Mouse (Mus musculus) layer of hippocampus, postnatal 14 days (tissue): Measurements from ENCODE around the gene Pfkm. TPM values are rescaled to one million over a fixed set of nuclear protein-coding genes. Genes with fewer than 3 reads are reported as not detected.
A peak's percentile ranks its signal among the peaks of the same experiment; 100 is the strongest.

ENCODE experiments used
- DNase-seq, 2 experiments: peaks; one replicate each; pipeline ENCODE4 v3.0.0; 2021 to 2022; ENCODE audit warnings: low spot score in 2 of 2, mixed read lengths in 1 of 2
- total RNA-seq, 2 experiments: library from RNA; stranded (reverse); gene quantifications; 2 replicates each; pipeline ENCODE4 v1.2.3; 2021

Gene Pfkm
- total RNA-seq, 2 experiments from 2014 or later, result 309 to 311 TPM

DNA sequence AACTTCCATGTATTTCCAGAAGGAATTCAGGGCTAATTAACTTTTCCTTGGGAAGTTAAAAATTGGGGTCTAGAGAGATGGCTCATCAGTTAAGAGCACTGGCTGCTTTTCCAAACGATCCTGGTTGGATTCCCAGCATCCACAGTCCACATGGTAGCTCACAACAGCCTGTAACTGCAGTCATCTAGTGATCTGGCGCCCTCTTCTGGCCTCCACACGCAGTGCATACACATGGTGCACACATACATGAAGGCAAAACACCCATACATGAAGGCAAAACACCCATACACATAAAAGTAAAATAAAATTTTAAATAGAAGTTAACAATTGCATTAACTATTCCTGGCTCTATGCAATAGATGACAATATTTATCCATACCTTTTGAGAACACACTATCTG, 4.6 kb downstream of the Pfkm start:
- no peak for DNase-seq

DNA sequence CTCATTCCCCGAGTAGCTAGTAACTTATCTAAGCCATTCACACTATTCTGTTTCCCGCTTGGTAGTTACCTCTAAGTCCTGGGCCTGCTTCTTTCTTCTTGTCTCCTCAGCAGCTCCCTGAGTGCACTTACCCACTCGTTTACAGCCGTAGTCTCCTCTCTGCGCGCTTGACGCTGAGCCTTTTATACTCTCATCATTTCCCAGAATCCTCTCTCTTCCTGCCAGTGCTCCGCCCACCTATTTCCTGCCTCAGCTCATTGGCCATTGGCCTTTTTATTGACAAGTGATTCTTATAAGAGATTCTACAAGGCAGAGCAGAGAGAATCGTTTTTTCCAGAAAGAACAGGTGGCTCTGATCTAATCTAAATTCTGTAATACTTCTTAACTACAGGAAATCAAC, 6.1 kb downstream of the Pfkm start:
- no peak for DNase-seq

DNA sequence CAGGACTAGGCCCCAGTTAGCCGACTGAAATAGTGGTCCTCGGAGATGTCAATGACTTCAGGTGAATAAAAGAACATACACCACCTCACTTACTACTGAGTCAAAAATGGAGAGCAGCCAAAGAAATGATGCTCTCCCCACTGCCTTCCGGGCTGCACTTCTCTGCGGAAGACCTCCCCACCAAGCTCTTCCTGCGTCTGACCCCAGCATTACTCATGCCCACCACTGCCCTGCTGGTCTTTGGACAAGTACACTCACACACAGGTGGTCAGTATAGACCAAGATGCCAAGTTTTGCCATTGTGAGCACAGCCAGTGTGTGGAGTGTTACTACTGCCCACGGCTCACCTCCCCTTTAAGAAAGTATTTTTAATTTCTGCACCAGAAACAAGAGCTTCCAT, 10.0 kb downstream of the Pfkm start:
- DNase-seq, result no peak

DNA sequence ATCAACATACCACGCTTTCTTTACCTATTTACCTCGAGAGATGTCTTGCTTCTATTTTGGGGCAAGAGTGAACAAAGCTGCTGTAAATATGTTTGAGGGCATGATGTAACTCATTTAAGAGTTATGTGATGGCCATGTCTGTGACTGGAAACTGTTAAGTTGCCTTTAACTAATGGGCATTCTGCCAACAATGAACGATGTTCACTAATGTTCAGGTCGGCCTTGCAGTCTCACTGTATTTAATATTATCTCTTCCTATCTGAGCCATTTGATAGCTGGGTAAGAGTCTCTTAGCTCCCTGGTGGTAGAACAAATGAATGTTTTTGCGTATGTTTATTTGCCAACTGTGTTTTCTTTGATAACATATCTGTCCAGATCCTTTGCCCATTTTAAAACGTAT, 14.1 kb downstream of the Pfkm start:
- no peak for DNase-seq

DNA sequence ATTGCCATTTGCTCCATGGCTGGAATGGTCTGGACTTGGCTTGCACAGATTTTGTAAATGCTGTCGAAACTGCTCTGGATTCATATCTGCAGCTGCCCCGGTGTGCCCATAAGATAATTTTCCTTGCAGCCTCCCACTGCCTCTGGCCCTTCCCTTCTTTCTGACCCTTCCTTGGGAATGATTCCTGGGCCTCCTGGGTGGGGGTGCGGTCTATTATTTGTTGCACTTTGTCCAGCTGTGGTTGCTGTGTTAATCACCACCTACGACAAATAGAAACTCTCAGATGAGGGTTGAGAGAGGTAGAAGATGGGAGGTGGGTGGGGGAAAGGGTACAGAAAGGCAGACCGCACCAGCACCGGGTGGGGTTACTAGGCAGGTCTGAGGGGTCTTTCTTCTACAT, 14.8 kb downstream of the Pfkm start:
- no peak for DNase-seq

DNA sequence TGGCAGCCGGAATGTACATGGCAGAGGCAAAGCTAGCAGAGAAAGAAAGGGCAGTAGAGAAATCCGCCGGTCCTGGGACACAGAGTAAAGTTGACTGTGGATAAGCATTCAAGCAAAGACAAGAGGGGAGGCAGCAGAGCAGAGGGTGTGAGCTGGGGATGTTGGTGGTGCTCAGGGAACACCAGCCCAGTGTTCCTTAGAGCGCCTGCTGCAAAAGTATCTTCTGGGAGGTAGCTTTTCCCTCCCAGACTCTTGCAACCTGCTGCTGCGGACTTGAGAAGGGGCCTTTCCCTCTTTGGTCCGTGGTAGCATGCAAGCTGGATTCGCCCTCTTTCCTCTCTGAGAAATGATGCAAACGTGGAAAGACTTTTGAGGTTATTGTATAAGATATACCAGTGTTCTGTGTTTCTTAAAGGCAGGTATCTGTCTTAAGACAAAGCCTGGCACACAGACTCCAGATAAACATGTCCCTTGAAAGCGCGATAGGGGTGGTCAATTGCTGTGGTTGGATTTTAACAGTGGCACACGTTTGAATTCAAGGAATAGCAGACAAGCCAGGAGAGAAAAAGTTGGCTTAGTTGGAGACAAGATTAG, 15.4 kb downstream of the Pfkm start:
- DNase-seq, result no peak

DNA sequence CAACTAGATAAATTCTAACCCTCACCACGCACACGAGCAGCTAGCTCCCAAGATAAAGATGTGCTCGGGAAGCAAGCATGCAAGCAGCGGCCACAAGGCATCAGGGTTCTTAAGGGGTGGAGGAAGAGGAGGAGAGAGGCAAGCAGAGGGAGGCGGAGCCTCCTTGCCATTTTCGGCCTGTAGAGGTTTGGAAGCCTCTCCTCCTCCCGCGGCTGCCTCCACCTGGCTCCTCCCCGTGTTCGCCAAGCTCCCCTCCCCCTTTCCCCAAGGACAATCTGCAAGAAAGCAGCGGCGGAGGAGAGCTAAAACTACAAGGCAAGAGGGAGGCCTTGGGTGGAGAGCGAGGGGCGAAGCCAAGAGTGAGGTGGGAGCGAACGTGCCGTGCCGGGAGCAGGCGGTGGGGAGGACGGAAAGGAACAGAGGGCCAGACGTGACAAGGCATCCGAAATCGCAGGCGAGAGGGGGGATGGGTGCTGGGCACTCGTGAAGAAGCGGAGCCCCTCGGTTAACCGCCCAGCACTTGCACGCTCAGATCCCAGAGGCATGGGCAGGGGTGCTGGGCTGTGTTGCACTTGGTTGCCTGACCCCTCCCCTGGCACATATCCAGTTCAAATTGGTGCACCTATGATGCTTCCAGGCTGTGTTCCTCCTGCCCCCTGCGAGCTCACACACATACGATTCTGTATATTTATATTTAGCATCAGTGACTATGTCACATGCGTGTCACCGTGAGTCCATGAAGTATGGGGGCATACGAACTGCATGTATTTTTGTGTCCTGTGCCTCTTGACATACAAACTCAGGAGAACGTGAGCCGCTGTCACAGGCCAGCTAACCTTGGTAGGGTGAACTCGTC, 16.1 kb downstream of the Pfkm start:
- DNase-seq, result peak; percentile 78 to 87

DNA sequence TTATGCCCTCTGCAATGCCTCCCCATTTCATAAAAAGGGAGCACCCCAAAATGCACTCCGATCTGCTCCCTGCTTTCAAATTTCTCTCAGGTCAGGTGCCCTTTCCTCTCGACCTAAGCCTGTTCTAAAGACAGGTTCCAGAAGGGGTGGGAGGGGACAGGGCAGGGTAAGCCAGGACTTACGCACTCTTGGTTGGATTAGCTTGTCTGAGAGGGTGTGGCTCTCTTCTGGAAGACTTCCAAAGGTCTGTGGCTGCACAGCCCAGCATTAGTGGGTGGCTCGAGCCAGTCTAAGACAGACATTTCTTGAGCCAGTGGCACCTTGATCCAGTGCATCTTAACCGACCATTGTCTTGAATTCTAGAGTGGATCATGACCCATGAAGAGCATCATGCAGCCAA, 19.4 kb downstream of the Pfkm start:
- DNase-seq, result no peak

DNA sequence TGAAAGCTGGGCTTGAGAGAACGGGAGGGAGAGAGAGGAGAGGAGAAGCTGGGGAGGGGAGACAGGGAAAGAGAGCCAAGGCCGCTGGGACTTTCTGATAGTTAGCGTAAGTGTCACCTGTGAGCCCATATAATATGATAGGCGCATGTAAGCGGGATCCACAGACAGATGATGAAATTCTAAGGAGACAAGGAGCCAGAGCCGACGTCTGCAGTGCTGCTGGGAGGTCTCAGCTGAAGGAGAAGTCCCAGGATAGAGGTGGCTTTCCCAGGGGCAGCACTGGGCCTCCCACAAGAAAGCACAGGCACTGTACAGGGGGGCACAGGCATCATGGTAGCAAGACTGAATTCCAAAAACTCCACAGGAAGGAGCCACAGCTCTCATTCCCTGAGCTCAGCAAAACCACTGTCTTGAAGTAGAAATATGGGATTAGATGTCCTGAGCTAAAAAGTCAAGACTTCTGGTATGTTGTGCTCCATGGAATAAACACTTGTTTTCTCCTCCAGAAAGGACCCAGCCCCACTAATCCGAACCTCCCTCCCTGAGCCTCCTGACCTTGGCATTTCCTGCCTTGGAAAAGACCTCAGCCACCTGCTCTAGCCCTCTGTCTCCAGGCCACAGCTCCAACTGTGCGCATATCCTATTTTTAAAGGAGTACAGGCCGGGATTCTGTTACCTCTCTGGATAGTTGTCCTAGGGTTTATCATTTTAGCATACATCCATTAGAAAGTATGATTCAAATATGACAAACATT, 21.9 kb downstream of the Pfkm start:
- no peak for DNase-seq

DNA sequence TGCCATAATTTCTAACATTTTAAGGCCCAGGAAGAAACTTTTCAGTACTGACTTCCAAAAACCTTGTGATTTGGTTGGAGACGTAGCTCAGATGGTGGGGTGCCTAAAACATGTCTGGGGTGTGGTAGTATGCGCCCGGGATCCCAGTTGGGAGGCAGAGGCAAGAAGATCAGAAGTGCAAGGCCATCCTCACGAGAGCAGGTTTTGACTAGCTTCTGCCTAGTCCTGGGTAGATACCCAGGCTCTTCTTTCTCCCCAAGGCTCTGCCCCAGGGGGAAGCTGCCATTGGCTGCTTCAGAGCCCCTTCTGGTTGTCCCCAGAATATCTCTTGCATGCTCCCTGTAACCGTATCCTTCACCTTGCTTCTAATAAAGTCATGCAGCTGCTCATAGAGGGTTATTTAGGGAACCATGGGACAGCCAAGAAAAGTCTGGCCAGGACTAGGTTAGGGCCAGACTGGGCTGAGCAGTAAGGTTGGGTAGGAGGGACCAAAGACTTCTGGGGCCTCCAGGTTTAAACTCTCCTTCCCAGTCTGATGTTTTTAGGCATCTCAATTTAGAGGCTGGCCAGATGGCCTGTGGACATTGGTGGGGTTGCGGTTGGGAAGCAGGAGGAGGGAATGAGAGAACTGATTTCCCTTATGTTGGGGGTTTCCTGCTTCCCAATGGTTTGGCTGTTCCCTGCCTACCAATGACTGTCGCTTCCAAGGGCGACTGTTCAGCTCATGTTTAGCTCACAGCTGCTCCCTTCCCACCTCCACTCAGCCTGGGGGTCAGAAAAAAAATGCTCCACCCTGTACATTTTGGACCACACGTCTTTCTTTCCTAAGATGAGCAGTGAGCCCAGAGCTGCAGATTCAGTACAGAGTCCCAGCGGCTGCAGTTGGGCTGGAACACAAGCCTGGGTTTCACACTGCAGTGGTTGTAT, 22.7 kb downstream of the Pfkm start:
- no peak for DNase-seq

DNA sequence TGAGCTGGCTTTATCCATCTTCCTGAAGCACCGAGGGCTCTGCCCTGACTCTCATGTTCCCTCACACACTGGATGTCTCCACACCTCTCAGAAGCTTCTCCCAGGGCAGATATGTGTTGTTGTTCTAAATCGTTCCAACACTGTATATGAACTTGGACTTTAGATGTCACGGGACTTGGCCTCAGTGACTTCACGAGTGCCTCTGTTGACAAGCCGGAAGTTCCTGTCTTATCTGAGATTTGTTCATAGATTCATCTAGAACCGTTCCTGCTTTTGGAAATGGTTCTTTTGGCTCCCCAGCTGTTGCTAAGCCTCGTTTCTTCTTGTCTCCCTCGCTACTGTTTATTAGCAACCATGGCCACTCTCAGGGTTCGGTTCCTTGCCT, 23.4 kb downstream of the Pfkm start:
- no peak for DNase-seq

DNA sequence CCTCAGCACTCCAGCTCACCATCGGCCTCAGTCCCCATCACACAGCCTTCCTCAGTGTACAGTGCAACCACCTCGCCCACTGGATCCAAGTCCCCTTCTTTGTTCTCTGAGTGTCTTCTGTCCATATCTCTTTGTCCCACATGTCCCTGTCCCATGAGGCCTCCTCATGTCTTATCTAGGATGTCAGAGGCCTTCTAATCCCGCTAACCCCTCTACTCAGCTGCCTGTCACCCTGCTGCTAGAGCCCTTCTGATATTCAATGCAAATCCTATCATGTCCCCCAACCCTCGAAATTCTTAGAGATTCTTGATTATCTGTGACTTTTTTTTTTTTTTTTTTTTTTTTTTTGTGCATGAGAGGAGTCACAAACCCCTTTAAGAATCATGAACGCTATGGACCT, 23.9 kb downstream of the Pfkm start:
- no peak for DNase-seq

DNA sequence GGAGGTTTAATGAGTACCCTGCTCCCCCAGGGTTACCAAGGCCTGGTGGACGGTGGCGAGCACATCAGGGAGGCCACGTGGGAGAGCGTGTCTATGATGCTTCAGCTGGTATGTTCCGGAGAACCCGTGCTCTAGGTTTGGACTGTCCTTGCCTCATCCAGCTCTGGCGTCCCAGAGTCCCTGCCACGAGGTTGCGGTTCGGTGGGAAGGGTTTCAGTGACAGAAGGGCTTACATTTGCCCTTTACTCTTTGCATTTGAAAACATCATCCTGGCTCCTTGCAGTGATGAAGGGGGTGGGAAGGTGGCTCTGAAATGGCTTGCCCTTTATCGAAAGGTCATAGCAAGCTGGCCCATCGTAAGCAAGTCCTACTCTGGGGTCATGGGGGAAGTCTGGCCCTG, 27.0 kb downstream of the Pfkm start:
- no peak for DNase-seq

DNA sequence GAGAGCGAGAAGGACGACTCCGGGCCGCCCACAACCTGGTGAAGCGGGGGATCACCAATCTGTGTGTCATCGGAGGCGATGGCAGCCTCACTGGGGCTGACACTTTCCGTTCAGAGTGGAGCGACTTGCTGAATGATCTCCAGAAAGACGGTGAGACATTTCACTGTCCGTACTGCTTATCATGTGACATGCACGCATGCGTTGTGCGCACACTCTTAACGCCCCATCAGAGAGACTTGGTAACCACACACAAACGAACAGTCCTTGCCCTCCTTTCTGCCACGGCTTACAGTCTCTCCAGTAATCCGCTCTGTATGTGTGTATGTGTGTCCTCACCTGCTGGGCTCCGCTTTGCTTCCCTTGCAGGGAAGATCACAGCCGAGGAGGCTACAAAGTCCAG, 28.4 kb downstream of the Pfkm start:
- no peak for DNase-seq

DNA sequence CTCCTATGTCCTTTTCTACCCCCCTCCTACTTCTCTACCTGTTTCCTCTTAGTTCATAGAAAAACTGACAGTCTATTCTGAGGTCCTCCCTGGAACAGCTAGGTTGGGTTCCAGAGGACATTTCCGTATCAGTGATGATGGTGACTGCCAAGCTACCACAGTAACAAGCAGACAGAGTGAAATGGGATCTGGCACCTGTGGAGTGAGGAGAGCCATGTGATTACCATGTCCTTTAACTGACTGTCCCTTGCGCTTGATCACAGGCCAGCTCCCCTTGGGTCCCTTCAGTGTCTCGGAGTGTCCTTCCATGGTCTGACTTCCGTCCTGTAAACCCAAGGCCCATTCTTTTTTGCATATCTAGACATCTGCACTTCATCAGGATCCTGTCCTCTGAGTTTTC, 38.6 kb downstream of the Pfkm start:
- no peak for DNase-seq

DNA sequence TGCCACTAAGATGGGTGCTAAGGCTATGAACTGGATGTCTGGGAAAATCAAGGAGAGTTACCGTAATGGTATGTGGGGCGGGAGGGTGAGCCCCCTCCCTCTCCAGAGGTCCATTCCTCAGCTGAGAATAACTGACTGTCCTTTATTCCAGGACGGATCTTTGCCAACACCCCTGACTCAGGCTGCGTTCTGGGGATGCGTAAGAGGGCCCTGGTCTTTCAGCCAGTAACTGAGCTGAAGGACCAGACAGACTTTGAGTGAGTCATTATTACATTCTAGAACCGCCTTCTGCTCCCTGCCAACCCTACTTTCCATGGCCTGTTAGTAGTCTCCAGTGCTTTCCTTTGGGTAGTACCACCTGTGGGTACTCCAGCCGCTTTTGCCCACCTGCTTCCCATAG, 39.1 kb downstream of the Pfkm start:
- no peak for DNase-seq

DNA sequence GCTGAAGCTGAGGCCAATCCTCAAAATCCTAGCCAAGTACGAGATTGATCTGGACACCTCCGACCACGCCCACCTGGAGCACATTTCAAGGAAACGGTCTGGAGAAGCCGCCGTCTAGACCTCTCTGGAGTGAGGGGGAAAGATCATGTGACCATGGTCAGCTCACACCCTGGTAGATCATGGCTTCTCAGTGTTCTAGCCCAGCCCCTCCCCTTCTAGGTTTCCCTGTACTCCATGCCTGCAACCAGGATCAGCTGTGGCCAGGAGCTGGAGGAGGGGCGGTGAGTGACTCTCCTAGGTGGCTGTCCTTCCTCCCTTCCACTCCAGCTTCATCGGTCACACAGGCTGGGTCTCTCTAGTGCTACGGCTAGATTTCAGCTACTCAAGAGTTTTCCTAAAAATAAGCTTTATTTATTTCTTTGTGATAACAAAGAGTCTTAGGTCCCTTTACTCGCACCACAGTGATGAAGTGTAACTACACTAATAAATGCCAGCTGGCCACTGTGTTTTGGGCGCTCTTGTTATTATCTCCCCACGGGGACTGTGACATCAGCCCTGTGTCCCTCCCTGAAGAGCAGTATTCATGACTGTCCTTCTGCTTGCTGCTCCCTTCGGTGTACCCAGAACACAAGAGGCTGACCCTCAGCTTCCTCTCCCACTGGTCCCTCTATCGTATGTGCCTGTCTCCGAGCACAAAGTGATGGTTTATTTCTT, 39.7 kb downstream of the Pfkm start:
- no peak for DNase-seq

DNA sequence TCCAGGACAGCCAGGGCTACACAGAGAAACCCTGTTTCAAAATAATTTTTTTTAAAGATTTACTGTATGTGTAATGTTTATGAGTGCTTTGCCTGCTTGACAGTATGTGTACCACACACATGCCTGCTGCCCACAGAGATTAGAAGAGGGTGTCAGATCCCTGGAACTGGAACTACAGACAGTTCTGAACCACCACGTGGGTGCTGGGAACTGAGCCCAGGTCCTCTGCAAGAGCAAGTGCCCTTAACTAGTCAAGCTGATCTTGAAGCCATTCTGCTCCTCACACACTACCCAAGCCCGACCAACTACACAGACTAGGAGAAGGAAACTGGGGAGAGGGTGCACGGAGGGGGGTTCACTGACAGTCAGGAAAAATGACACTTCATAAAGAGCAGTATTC, 41.1 kb downstream of the Pfkm start:
- DNase-seq, result peak in 1 of 2 experiments; percentile 24

DNA sequence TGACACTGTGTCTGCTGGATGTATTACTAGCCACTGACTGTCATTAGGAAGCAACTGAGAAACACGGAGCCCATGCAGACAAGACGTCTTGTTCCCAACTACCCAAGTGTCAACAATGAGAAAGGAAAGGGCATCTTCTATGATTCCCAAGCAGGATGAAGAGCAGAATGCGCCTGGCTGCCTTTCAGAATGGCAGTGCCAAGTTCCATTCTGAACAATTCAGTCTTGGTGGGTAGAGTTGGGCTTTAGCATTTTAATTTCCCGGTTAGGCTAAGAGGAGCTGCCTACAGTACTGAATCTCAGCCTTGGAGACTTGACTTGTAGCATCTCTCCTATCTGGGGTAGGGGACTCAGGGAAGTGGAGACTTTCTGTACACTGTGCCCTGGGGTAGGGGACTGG, 41.6 kb downstream of the Pfkm start:
- DNase-seq, result peak; percentile 44 to 76

DNA sequence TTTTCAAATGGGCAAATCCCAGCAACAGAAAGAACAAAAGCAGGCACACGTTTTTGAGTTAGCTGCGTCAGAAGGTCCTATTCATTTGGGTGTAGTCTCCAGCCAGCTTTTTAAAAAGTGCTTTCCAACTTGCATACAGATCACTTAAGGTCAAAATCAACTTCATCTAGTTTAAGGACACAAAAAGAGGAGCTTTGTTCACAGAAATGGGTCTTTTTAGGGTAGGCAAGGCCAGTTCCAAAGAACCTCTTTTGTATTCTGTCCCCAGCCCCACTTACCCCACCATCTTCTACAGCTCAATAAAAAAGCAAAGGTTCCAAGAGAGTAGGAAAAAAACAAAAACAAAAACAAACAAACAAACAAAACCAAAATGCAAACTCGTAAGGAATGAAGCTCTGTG, 42.3 kb downstream of the Pfkm start:
- peak in 1 of 2 experiments; percentile 67 for DNase-seq

DNA sequence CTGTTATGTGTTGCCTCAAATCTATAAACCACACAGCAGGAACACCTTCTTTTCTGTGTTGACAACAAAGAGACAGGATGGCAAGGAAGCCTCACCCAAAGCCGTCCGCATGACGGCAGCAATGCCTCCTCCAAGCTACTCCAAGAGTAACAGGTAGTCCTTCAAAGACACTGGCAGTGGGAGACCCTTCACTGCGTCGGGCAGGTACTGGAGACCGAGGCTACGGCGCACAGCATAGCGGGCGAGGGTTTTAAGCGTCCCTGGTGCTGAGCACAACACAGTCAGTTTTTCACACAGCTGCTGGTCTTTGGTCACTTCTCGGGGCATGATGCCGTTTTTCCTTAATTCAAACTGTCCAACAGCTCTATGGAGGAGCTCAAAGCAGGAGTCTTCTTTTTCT, 43.3 kb downstream of the Pfkm start:
- DNase-seq, result no peak
